9 mouse cellular contexts compared by ENCODE assay signal in genomic region chr7:45129776-45130512, GRCm38 (mm10). TPM values are rescaled to one million over a fixed set of nuclear protein-coding genes. Genes with fewer than 3 reads are reported as not detected.
A peak's percentile ranks its signal among the peaks of the same experiment; 100 is the strongest.
DNase-seq lines count a peak whose midpoint lies in the region; ATAC-seq and TF ChIP-seq lines count a peak whose summit lies in the region.
"Had no signal": no experiment of that assay in that cellular context is flagged by ENCODE, and none has a peak within 500 bp of the region (broad histone marks: within the 10 kb centered on the region; RNA-seq: fewer than 3 reads in every experiment).

No protein-coding gene starts in this region.

- H3K4me3 ChIP-seq in left cerebral cortex, adult 2 months, result peak overlapping the region; percentile 53
- peak overlapping the region; percentile 48 for H3K4me3 ChIP-seq in embryonic facial prominence, embryonic 14.5 days (ENCODE audit: low read depth, low read length)
- peak overlapping the region; percentile 89 for H3K4me3 ChIP-seq in intestine, embryonic 15.5 days (replicated peaks)
- no peak overlapping the region for H3K4me3 ChIP-seq in neural tube, embryonic 12.5 days

- WGBS in embryonic facial prominence, embryonic 14.5 days, result 54% methylated on average over 15 of the region's 15 CpGs
- WGBS in intestine, embryonic 15.5 days, result 61% methylated on average over 15 of the region's 15 CpGs
- WGBS in neural tube, embryonic 12.5 days, result 49% methylated on average over 15 of the region's 15 CpGs

- H3K27me3 ChIP-seq in embryonic facial prominence, embryonic 14.5 days (replicated peaks; ENCODE audit: control insufficient read depth, insufficient read depth, low read length), result no peaks in the 10 kb centered on the region
- H3K27me3 ChIP-seq in intestine, embryonic 15.5 days (replicated peaks), result no peaks in the 10 kb centered on the region
- peaks cover 5% of the 10 kb centered on the region; the same call in 1 of the 2 replicates for H3K27me3 ChIP-seq in neural tube, embryonic 12.5 days (replicated peaks)

- ATAC-seq in embryonic facial prominence, embryonic 14.5 days (ENCODE audit: low read depth), result no peak
- ATAC-seq in intestine, embryonic 15.5 days, result no peak
- no peak for ATAC-seq in neural tube, embryonic 12.5 days (ENCODE audit: low FRiP score, low read depth)

- peaks cover 14% of the 10 kb centered on the region for H3K4me1 ChIP-seq in embryonic facial prominence, embryonic 14.5 days (ENCODE audit: control insufficient read depth, insufficient read depth, low read length)
- H3K4me1 ChIP-seq in intestine, embryonic 15.5 days (replicated peaks), result peaks cover 24% of the 10 kb centered on the region
- peaks cover 17% of the 10 kb centered on the region for H3K4me1 ChIP-seq in neural tube, embryonic 12.5 days

- H3K9me3 ChIP-seq in embryonic facial prominence, embryonic 14.5 days (ENCODE audit: control insufficient read depth, low read length), result no peaks in the 10 kb centered on the region
- no peaks in the 10 kb centered on the region for H3K9me3 ChIP-seq in intestine, embryonic 15.5 days
- H3K9me3 ChIP-seq in neural tube, embryonic 12.5 days, result no peaks in the 10 kb centered on the region

- H3K36me3 ChIP-seq in embryonic facial prominence, embryonic 14.5 days (ENCODE audit: control insufficient read depth, insufficient read depth, low read length), result peaks cover 27% of the 10 kb centered on the region
- H3K36me3 ChIP-seq in intestine, embryonic 15.5 days, result peaks cover 22% of the 10 kb centered on the region
- peaks cover 25% of the 10 kb centered on the region for H3K36me3 ChIP-seq in neural tube, embryonic 12.5 days

- DNase-seq in left cerebral cortex, adult 2 months (ENCODE audit: extremely low spot score in 1 of 2, low spot score in 2 of 2), result no peak
- no peak for DNase-seq in left cerebral cortex, postnatal 25 days (ENCODE audit: low spot score in 2 of 2)
- DNase-seq in embryonic facial prominence, embryonic 14.5 days (ENCODE audit: low spot score), result no peak
- DNase-seq in adipocyte (ENCODE audit: low spot score), result no peak
- DNase-seq in left cerebral cortex, adult 9 months (ENCODE audit: low spot score in 2 of 2), result no peak
- DNase-seq in adrenal gland, postnatal 10 days, result no peak

- peak overlapping the region; percentile 68 for H3K9ac ChIP-seq in embryonic facial prominence, embryonic 14.5 days (ENCODE audit: low read depth, low read length)
- no peak overlapping the region for H3K9ac ChIP-seq in intestine, embryonic 15.5 days
- H3K9ac ChIP-seq in neural tube, embryonic 12.5 days, result no peak overlapping the region

- H3K27ac ChIP-seq in left cerebral cortex, adult 2 months, result peak overlapping the region; percentile 80
- peak overlapping the region; percentile 89 for H3K27ac ChIP-seq in embryonic facial prominence, embryonic 14.5 days (replicated peaks; ENCODE audit: low read depth, low read length)
- 0 out of 2 replicates have a peak overlapping the region, but pooled peaks have one; percentile 90 for H3K27ac ChIP-seq in intestine, embryonic 15.5 days
- H3K27ac ChIP-seq in neural tube, embryonic 12.5 days, result no peak overlapping the region

- H3K4me2 ChIP-seq in embryonic facial prominence, embryonic 14.5 days (ENCODE audit: low read depth, low read length), result peak overlapping the region; percentile 61
- H3K4me2 ChIP-seq in intestine, embryonic 15.5 days (replicated peaks), result peak overlapping the region; percentile 73
- peak overlapping the region; percentile 65 for H3K4me2 ChIP-seq in neural tube, embryonic 12.5 days (replicated peaks)

- intact Hi-C loops in left cerebral cortex, adult 2 months (cut with DNase I), result loop anchor here (2.0 to 10.0 kb wide), 3 partner anchors 25 to 275 kb away; partner anchors contain the start of genes Aldh16a1, Pih1d1 and Pnkp
- intact Hi-C loops in left cerebral cortex, postnatal 25 days (cut with DNase I), result loop anchor here (2.0 kb wide), 1 partner anchor 49 kb away; no protein-coding TSS in a partner anchor

- TF ChIP-seq CTCF in left cerebral cortex, adult 2 months (IDR thresholded peaks at IDR 0.05), result no peak

RNA-seq across cellular contexts. Expression of gene Rpl13a, which starts 1.4 kb away (rescaled TPM):
- total RNA-seq in left cerebral cortex, adult 2 months (2021), result 100 to 1,000 TPM; 695 to 716 TPM
- 100 to 1,000 TPM; 630 to 639 TPM for total RNA-seq in left cerebral cortex, postnatal 25 days (2021)
- 1,594 and 1,619 TPM in 2 replicates for polyA plus RNA-seq in embryonic facial prominence, embryonic 14.5 days (2014; fragmentation: Nextera tagmentation; extraction: Ambion mirVana)
- polyA plus RNA-seq in intestine, embryonic 15.5 days (2015; fragmentation: Nextera tagmentation; extraction: Ambion mirVana), result 1,301 and 1,445 TPM in 2 replicates
- polyA plus RNA-seq in neural tube, embryonic 12.5 days (2016; fragmentation: Nextera tagmentation; extraction: Ambion mirVana), result 974 and 1,017 TPM in 2 replicates
- total RNA-seq in adrenal gland, postnatal 10 days (2021), result 1,000 to 10,000 TPM; 1,643 to 1,697 TPM

RNA-seq across cellular contexts. Expression of gene Rps11, which starts 5.7 kb away (rescaled TPM):
- 100 to 1,000 TPM; 421 to 444 TPM for total RNA-seq in left cerebral cortex, adult 2 months (2021)
- 100 to 1,000 TPM; 410 to 413 TPM for total RNA-seq in left cerebral cortex, postnatal 25 days (2021)
- polyA plus RNA-seq in embryonic facial prominence, embryonic 14.5 days (2014; fragmentation: Nextera tagmentation; extraction: Ambion mirVana), result 1,575 and 1,608 TPM in 2 replicates
- 1,711 TPM in 2 replicates for polyA plus RNA-seq in intestine, embryonic 15.5 days (2015; fragmentation: Nextera tagmentation; extraction: Ambion mirVana)
- polyA plus RNA-seq in neural tube, embryonic 12.5 days (2016; fragmentation: Nextera tagmentation; extraction: Ambion mirVana), result 1,089 and 1,117 TPM in 2 replicates
- total RNA-seq in adrenal gland, postnatal 10 days (2021), result 1,000 to 10,000 TPM; 1,283 to 1,295 TPM

RNA-seq across cellular contexts. Expression of gene Gm45713, which starts 6.1 kb away (rescaled TPM):
- total RNA-seq in left cerebral cortex, adult 2 months (2021), result not detected
- not detected for total RNA-seq in left cerebral cortex, postnatal 25 days (2021)
- 0.47 and 0.61 TPM in 2 replicates for polyA plus RNA-seq in embryonic facial prominence, embryonic 14.5 days (2014; fragmentation: Nextera tagmentation; extraction: Ambion mirVana)
- 0.24 and 0.28 TPM in 2 replicates for polyA plus RNA-seq in intestine, embryonic 15.5 days (2015; fragmentation: Nextera tagmentation; extraction: Ambion mirVana)
- not detected in 2 replicates for polyA plus RNA-seq in neural tube, embryonic 12.5 days (2016; fragmentation: Nextera tagmentation; extraction: Ambion mirVana)
- total RNA-seq in adrenal gland, postnatal 10 days (2021), result not detected
- total RNA-seq: left cerebral cortex, adult 8-10 months had no signal

RNA-seq across cellular contexts. Expression of gene Flt3l, which starts 6.3 kb away (rescaled TPM):
- total RNA-seq in left cerebral cortex, adult 2 months (2021), result 1 to 10 TPM; 6.7 to 8.8 TPM
- total RNA-seq in left cerebral cortex, postnatal 25 days (2021), result 1 to 10 TPM; 3.3 to 5.4 TPM
- 2.3 TPM in 2 replicates for polyA plus RNA-seq in embryonic facial prominence, embryonic 14.5 days (2014; fragmentation: Nextera tagmentation; extraction: Ambion mirVana)
- polyA plus RNA-seq in intestine, embryonic 15.5 days (2015; fragmentation: Nextera tagmentation; extraction: Ambion mirVana), result 1.8 and 2.0 TPM in 2 replicates
- 1.0 and 1.3 TPM in 2 replicates for polyA plus RNA-seq in neural tube, embryonic 12.5 days (2016; fragmentation: Nextera tagmentation; extraction: Ambion mirVana)
- 10 to 100 TPM in 1 of 2 experiments, 1 to 10 TPM in 1; 9.7 to 18.1 TPM for total RNA-seq in adrenal gland, postnatal 10 days (2021)

RNA-seq across cellular contexts. Expression of gene Pih1d1, which starts 24.2 kb away (rescaled TPM):
- total RNA-seq in left cerebral cortex, adult 2 months (2021), result 10 to 100 TPM; 47.6 to 48.4 TPM
- total RNA-seq in left cerebral cortex, postnatal 25 days (2021), result 10 to 100 TPM; 45.8 to 49.3 TPM
- polyA plus RNA-seq in embryonic facial prominence, embryonic 14.5 days (2014; fragmentation: Nextera tagmentation; extraction: Ambion mirVana), result 80.3 and 88.8 TPM in 2 replicates
- 94.1 and 98.9 TPM in 2 replicates for polyA plus RNA-seq in intestine, embryonic 15.5 days (2015; fragmentation: Nextera tagmentation; extraction: Ambion mirVana)
- polyA plus RNA-seq in neural tube, embryonic 12.5 days (2016; fragmentation: Nextera tagmentation; extraction: Ambion mirVana), result 90.2 and 94.0 TPM in 2 replicates
- 10 to 100 TPM; 59.0 to 68.5 TPM for total RNA-seq in adrenal gland, postnatal 10 days (2021)
